Mouse (Mus musculus): Measurements from ENCODE around the gene Bcas3. TPM values are rescaled to one million over a fixed set of nuclear protein-coding genes. Genes with fewer than 3 reads are reported as not detected.

Bcas3 gene
- polyA plus RNA-seq, 1 experiment from 2014 or later: 44.3 TPM

DNA sequence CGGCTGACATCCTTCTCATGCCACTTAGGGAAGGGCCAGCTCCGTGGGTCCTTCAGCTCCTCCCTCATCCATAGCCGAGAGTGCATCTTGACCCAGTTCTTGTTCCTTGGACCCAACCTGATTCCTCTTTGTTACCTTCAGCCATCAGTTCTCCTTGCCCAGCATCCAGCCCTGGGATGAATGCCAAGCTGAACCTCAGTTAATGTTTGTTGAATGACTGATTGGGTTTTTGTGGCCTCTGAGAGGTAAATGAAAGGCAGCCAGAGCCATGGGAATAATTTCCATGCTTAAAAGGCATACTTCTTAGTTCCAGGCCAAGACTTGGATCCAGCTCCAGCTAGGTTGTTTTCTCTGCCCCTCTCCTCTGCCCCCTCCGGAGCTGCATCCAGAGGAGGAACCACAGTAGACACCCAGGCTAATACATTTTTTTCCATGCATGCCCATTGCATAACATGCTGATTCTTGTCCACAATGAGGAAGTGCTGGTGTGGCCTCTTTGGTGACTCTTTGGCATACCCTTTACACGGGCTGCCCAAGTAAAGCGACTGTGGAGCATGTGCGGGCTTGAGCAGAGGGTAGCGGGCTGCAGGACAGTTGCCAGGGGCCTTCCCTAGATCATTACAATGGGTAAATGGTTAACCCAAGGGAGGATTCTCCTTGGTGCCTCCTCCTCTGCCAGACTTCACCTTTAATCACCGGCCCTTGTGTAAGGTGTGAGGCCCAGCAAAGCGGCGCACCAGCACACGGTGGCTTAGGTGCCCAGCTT, 459.4 kb downstream of the Bcas3 start:
- Histone ChIP-seq H3K27ac (ENCODE audit: low read depth, low read length) (no peak overlapping the region), H3K9me3 (ENCODE audit: control insufficient read depth, low read length) (no peaks in the 10 kb centered on the region), H3K4me2 (ENCODE audit: low read depth) (no peak overlapping the region), H3K4me1 (ENCODE audit: control insufficient read depth, insufficient read depth, low read length) (no peaks in the 10 kb centered on the region), H3K4me3 (ENCODE audit: low read depth, low read length) (no peak overlapping the region), H3K27me3 (ENCODE audit: control insufficient read depth, insufficient read depth, low read length) (no peaks in the 10 kb centered on the region), H3K36me3 (ENCODE audit: control insufficient read depth, insufficient read depth, low read length) (no peaks in the 10 kb centered on the region), H3K9ac (ENCODE audit: low read length) (no peak overlapping the region)
- WGBS: 84% methylated on average over 12 of the region's 12 CpGs
- no peak for DNase-seq (ENCODE audit: low spot score)
- no peak for ATAC-seq (ENCODE audit: insufficient read depth, low FRiP score, low TSS enrichment)

GRCm38 (mm10) chr11:85814678-85815077, 461.7 kb downstream of the Bcas3 start:
- H3K9me3 ChIP-seq (ENCODE audit: control insufficient read depth, low read length): no peaks in the 10 kb centered on the region
- WGBS: 37% methylated on average over 4 of the region's 4 CpGs
- H3K9ac ChIP-seq (ENCODE audit: low read length): no peak overlapping the region
- H3K4me1 ChIP-seq (ENCODE audit: control insufficient read depth, insufficient read depth, low read length): no peaks in the 10 kb centered on the region
- ATAC-seq (ENCODE audit: insufficient read depth, low FRiP score, low TSS enrichment): no peak
- no peaks in the 10 kb centered on the region for H3K27me3 ChIP-seq (ENCODE audit: control insufficient read depth, insufficient read depth, low read length)
- H3K4me3 ChIP-seq (ENCODE audit: low read depth, low read length): no peak overlapping the region
- DNase-seq (ENCODE audit: low spot score): no peak
- no peak overlapping the region for H3K4me2 ChIP-seq (ENCODE audit: low read depth)
- no peak overlapping the region for H3K27ac ChIP-seq (ENCODE audit: low read depth, low read length)
- no peaks in the 10 kb centered on the region for H3K36me3 ChIP-seq (ENCODE audit: control insufficient read depth, insufficient read depth, low read length)

DNA sequence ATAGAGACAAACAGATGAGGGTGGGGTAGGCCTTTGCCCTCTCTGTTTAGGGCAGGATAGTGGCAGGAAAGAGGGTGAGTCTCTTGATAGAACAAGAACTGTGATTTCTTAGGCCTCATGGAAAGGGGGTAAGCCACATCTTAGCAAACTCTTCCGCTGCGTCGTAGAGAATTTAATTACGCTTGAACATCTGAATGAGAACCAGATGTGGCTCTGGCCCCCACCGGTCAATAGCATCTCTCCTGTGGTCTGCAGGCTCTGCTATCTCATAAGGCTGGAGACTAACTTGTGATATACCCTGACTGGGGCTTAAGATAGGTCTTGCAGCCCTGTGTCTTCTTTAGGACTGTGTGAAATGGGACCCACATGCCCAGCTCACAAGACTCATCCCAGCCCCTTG, 463.5 kb downstream of the Bcas3 start:
- H3K27me3 ChIP-seq (ENCODE audit: control insufficient read depth, insufficient read depth, low read length): no peaks in the 10 kb centered on the region
- H3K4me3 ChIP-seq (ENCODE audit: low read depth, low read length): no peak overlapping the region
- no peak for DNase-seq (ENCODE audit: low spot score)
- ATAC-seq (ENCODE audit: insufficient read depth, low FRiP score, low TSS enrichment): no peak
- H3K4me2 ChIP-seq (ENCODE audit: low read depth): no peak overlapping the region
- H3K27ac ChIP-seq (ENCODE audit: low read depth, low read length): no peak overlapping the region
- WGBS: 51% methylated on average over 5 of the region's 5 CpGs
- H3K4me1 ChIP-seq (ENCODE audit: control insufficient read depth, insufficient read depth, low read length): no peaks in the 10 kb centered on the region
- H3K36me3 ChIP-seq (ENCODE audit: control insufficient read depth, insufficient read depth, low read length): no peaks in the 10 kb centered on the region
- H3K9me3 ChIP-seq (ENCODE audit: control insufficient read depth, low read length): no peaks in the 10 kb centered on the region
- no peak overlapping the region for H3K9ac ChIP-seq (ENCODE audit: low read length)

GRCm38 (mm10) chr11:85818401-85818800, 465.4 kb downstream of the Bcas3 start:
- Histone ChIP-seq H3K4me1 (ENCODE audit: control insufficient read depth, insufficient read depth, low read length) (no peaks in the 10 kb centered on the region), H3K27ac (ENCODE audit: low read depth, low read length) (no peak overlapping the region), H3K4me2 (ENCODE audit: low read depth) (no peak overlapping the region), H3K36me3 (ENCODE audit: control insufficient read depth, insufficient read depth, low read length) (no peaks in the 10 kb centered on the region), H3K9me3 (ENCODE audit: control insufficient read depth, low read length) (no peaks in the 10 kb centered on the region), H3K27me3 (ENCODE audit: control insufficient read depth, insufficient read depth, low read length) (no peaks in the 10 kb centered on the region), H3K9ac (ENCODE audit: low read length) (no peak overlapping the region; the same call in 1 of the 2 replicates), H3K4me3 (ENCODE audit: low read depth, low read length) (no peak overlapping the region)
- ATAC-seq (ENCODE audit: insufficient read depth, low FRiP score, low TSS enrichment) (no peak), DNase-seq (ENCODE audit: low spot score) (no peak)
- 70% methylated on average over 3 of the region's 3 CpGs for WGBS

GRCm38 (mm10) chr11:85820959-85821358, 468.0 kb downstream of the Bcas3 start:
- WGBS: 80% methylated on average over 3 of the region's 3 CpGs
- no peaks in the 10 kb centered on the region for H3K9me3 ChIP-seq (ENCODE audit: control insufficient read depth, low read length)
- no peak for DNase-seq (ENCODE audit: low spot score)
- H3K27me3 ChIP-seq (ENCODE audit: control insufficient read depth, insufficient read depth, low read length): peaks cover 4% of the 10 kb centered on the region; the same call in 1 of the 2 replicates
- no peak overlapping the region for H3K9ac ChIP-seq (ENCODE audit: low read length)
- H3K27ac ChIP-seq (ENCODE audit: low read depth, low read length): no peak overlapping the region
- no peak overlapping the region for H3K4me2 ChIP-seq (ENCODE audit: low read depth)
- H3K4me3 ChIP-seq (ENCODE audit: low read depth, low read length): no peak overlapping the region
- no peaks in the 10 kb centered on the region for H3K36me3 ChIP-seq (ENCODE audit: control insufficient read depth, insufficient read depth, low read length)
- no peak for ATAC-seq (ENCODE audit: insufficient read depth, low FRiP score, low TSS enrichment)
- H3K4me1 ChIP-seq (ENCODE audit: control insufficient read depth, insufficient read depth, low read length): 0 out of 2 replicates have a peak, but pooled peaks cover 2% of the 10 kb centered on the region

DNA sequence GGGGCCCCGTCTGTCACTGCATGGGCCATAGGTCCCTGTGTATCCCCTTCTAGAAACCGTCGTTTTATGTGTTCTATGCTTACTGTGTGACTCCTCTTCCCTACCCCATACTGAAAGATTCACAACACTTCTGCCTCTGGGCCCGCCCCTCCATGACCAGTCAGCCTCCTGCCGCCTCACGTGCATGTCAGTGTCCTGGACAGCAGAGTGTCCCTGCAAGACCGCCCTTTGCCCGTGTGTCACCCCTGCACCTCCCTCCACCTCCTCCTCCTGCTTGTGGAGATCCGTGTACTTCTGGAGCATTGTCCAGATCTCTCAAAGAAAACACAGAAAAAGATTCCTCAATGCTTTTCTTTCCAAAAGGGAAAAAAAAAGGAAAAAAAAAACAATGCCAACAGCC, 468.7 kb downstream of the Bcas3 start:
- H3K4me3 ChIP-seq (ENCODE audit: low read depth, low read length): no peak overlapping the region
- DNase-seq (ENCODE audit: low spot score): no peak
- no peak for ATAC-seq (ENCODE audit: insufficient read depth, low FRiP score, low TSS enrichment)

GRCm38 (mm10) chr11:85823181-85823580, 470.2 kb downstream of the Bcas3 start:
- Histone ChIP-seq H3K27ac (ENCODE audit: low read depth, low read length) (no peak overlapping the region), H3K9me3 (ENCODE audit: control insufficient read depth, low read length) (no peaks in the 10 kb centered on the region), H3K36me3 (ENCODE audit: control insufficient read depth, insufficient read depth, low read length) (no peaks in the 10 kb centered on the region), H3K4me1 (ENCODE audit: control insufficient read depth, insufficient read depth, low read length) (0 out of 2 replicates have a peak, but pooled peaks cover 2% of the 10 kb centered on the region), H3K9ac (ENCODE audit: low read length) (no peak overlapping the region), H3K27me3 (ENCODE audit: control insufficient read depth, insufficient read depth, low read length) (peaks cover 26% of the 10 kb centered on the region), H3K4me2 (ENCODE audit: low read depth) (no peak overlapping the region), H3K4me3 (ENCODE audit: low read depth, low read length) (no peak overlapping the region)
- 11% methylated on average over 6 of the region's 6 CpGs for WGBS
- DNase-seq (ENCODE audit: low spot score) (peak; percentile 89), ATAC-seq (ENCODE audit: insufficient read depth, low FRiP score, low TSS enrichment) (no peak)

More for the DNA sequence above, 468.7 kb downstream of the Bcas3 start:
- Histone ChIP-seq H3K36me3 (ENCODE audit: control insufficient read depth, insufficient read depth, low read length) (no peaks in the 10 kb centered on the region), H3K9me3 (ENCODE audit: control insufficient read depth, low read length) (no peaks in the 10 kb centered on the region), H3K4me2 (ENCODE audit: low read depth) (no peak overlapping the region), H3K4me1 (ENCODE audit: control insufficient read depth, insufficient read depth, low read length) (0 out of 2 replicates have a peak, but pooled peaks cover 2% of the 10 kb centered on the region), H3K27ac (ENCODE audit: low read depth, low read length) (no peak overlapping the region), H3K27me3 (ENCODE audit: control insufficient read depth, insufficient read depth, low read length) (peaks cover 11% of the 10 kb centered on the region), H3K9ac (ENCODE audit: low read length) (no peak overlapping the region)
- 82% methylated on average over 9 of the region's 9 CpGs for WGBS

GRCm38 (mm10) chr11:85823794-85824193, 470.8 kb downstream of the Bcas3 start:
- Histone ChIP-seq H3K4me3 (ENCODE audit: low read depth, low read length) (no peak overlapping the region), H3K9me3 (ENCODE audit: control insufficient read depth, low read length) (no peaks in the 10 kb centered on the region), H3K36me3 (ENCODE audit: control insufficient read depth, insufficient read depth, low read length) (no peaks in the 10 kb centered on the region), H3K27me3 (ENCODE audit: control insufficient read depth, insufficient read depth, low read length) (peaks cover 32% of the 10 kb centered on the region), H3K27ac (ENCODE audit: low read depth, low read length) (no peak overlapping the region), H3K9ac (ENCODE audit: low read length) (no peak overlapping the region), H3K4me1 (ENCODE audit: control insufficient read depth, insufficient read depth, low read length) (0 out of 2 replicates have a peak, but pooled peaks cover 2% of the 10 kb centered on the region), H3K4me2 (ENCODE audit: low read depth) (no peak overlapping the region)
- 85% methylated on average over 4 of the region's 4 CpGs for WGBS
- ATAC-seq (ENCODE audit: insufficient read depth, low FRiP score, low TSS enrichment): no peak
- no peak for DNase-seq (ENCODE audit: low spot score)

GRCm38 (mm10) chr11:85825031-85825430, 472.1 kb downstream of the Bcas3 start:
- no peaks in the 10 kb centered on the region for H3K36me3 ChIP-seq (ENCODE audit: control insufficient read depth, insufficient read depth, low read length)
- no peak overlapping the region for H3K4me3 ChIP-seq (ENCODE audit: low read depth, low read length)
- peaks cover 44% of the 10 kb centered on the region for H3K27me3 ChIP-seq (ENCODE audit: control insufficient read depth, insufficient read depth, low read length)
- H3K4me2 ChIP-seq (ENCODE audit: low read depth): no peak overlapping the region
- no peak overlapping the region for H3K9ac ChIP-seq (ENCODE audit: low read length)
- H3K9me3 ChIP-seq (ENCODE audit: control insufficient read depth, low read length): no peaks in the 10 kb centered on the region
- DNase-seq (ENCODE audit: low spot score) (no peak), ATAC-seq (ENCODE audit: insufficient read depth, low FRiP score, low TSS enrichment) (no peak)
- 64% methylated on average over 10 of the region's 10 CpGs for WGBS
- H3K27ac ChIP-seq (ENCODE audit: low read depth, low read length): no peak overlapping the region
- H3K4me1 ChIP-seq (ENCODE audit: control insufficient read depth, insufficient read depth, low read length): peaks cover 12% of the 10 kb centered on the region
